Mouse (Mus musculus): ENCODE results near the gene Soga3. TPM values are rescaled to one million over a fixed set of nuclear protein-coding genes. Genes with fewer than 3 reads are reported as not detected.

The Soga3 gene
- polyA plus RNA-seq, 1 experiment = not detected

GRCm38 (mm10) chr10:29200609-29201008 lies 57.0 kb downstream of the Soga3 start:
- Histone ChIP-seq H3K4me1 (ENCODE audit: control insufficient read depth, insufficient read depth, low read length) (no peaks in the 10 kb centered on the region), H3K4me3 (ENCODE audit: insufficient read depth, low read length) (no peak overlapping the region), H3K27ac (ENCODE audit: insufficient read depth, low read depth, low read length) (no peak overlapping the region)
- TF ChIP-seq POLR2A (IDR thresholded peaks at IDR 0.05; ENCODE audit: borderline replicate concordance, low read depth, low read length) (no peak), CTCF (IDR thresholded peaks at IDR 0.05; ENCODE audit: low read depth, low read length) (no peak)

GRCm38 (mm10) chr10:29206730-29207129 lies 63.1 kb downstream of the Soga3 start:
- TF ChIP-seq CTCF (IDR thresholded peaks at IDR 0.05; ENCODE audit: low read depth, low read length) = no peak
- no peak for TF ChIP-seq POLR2A (IDR thresholded peaks at IDR 0.05; ENCODE audit: borderline replicate concordance, low read depth, low read length)
- H3K27ac ChIP-seq (ENCODE audit: insufficient read depth, low read depth, low read length) = no peak overlapping the region

GRCm38 (mm10) chr10:29208735-29209134 lies 65.1 kb downstream of the Soga3 start:
- Histone ChIP-seq H3K4me3 (ENCODE audit: insufficient read depth, low read length) (no peak overlapping the region), H3K27ac (ENCODE audit: insufficient read depth, low read depth, low read length) (no peak overlapping the region), H3K4me1 (ENCODE audit: control insufficient read depth, insufficient read depth, low read length) (no peaks in the 10 kb centered on the region)
- TF ChIP-seq CTCF (IDR thresholded peaks at IDR 0.05; ENCODE audit: low read depth, low read length) = no peak
- no peak for TF ChIP-seq POLR2A (IDR thresholded peaks at IDR 0.05; ENCODE audit: borderline replicate concordance, low read depth, low read length)

More at GRCm38 (mm10) chr10:29206730-29207129, 63.1 kb downstream of the Soga3 start:
- H3K4me1 ChIP-seq (ENCODE audit: control insufficient read depth, insufficient read depth, low read length) = no peaks in the 10 kb centered on the region
- H3K4me3 ChIP-seq (ENCODE audit: insufficient read depth, low read length) = no peak overlapping the region

GRCm38 (mm10) chr10:29211453-29211852 lies 67.8 kb downstream of the Soga3 start, which contains the start of gene 9330159F19Rik:
Gene 9330159F19Rik (plus strand): TSS chr10:29211606.
- no peaks in the 10 kb centered on the region for H3K4me1 ChIP-seq (ENCODE audit: control insufficient read depth, insufficient read depth, low read length)
- H3K4me3 ChIP-seq (ENCODE audit: insufficient read depth, low read length) = no peak within 1 kb of the TSS
- no peak for TF ChIP-seq CTCF (IDR thresholded peaks at IDR 0.05; ENCODE audit: low read depth, low read length)
- TF ChIP-seq POLR2A (IDR thresholded peaks at IDR 0.05; ENCODE audit: borderline replicate concordance, low read depth, low read length) = no peak
- no peak within 1 kb of the TSS for H3K27ac ChIP-seq (ENCODE audit: insufficient read depth, low read depth, low read length)

- Histone ChIP-seq H3K4me1 (ENCODE audit: control insufficient read depth, insufficient read depth, low read length) (no peaks in the 10 kb centered on the region), H3K27ac (ENCODE audit: insufficient read depth, low read depth, low read length) (no peak overlapping the region), H3K4me3 (ENCODE audit: insufficient read depth, low read length) (no peak overlapping the region)
- TF ChIP-seq CTCF (IDR thresholded peaks at IDR 0.05; ENCODE audit: low read depth, low read length) = no peak
- TF ChIP-seq POLR2A (IDR thresholded peaks at IDR 0.05; ENCODE audit: borderline replicate concordance, low read depth, low read length) = no peak
Observed at GRCm38 (mm10) chr10:29213534-29214100, 70.0 kb downstream of the Soga3 start.

- Histone ChIP-seq H3K27ac (ENCODE audit: insufficient read depth, low read depth, low read length) (no peak overlapping the region), H3K4me3 (ENCODE audit: insufficient read depth, low read length) (no peak overlapping the region), H3K4me1 (ENCODE audit: control insufficient read depth, insufficient read depth, low read length) (no peaks in the 10 kb centered on the region)
- TF ChIP-seq POLR2A (IDR thresholded peaks at IDR 0.05; ENCODE audit: borderline replicate concordance, low read depth, low read length) = no peak
- no peak for TF ChIP-seq CTCF (IDR thresholded peaks at IDR 0.05; ENCODE audit: low read depth, low read length)
Observed at GRCm38 (mm10) chr10:29216957-29217356, 73.3 kb downstream of the Soga3 start.

GRCm38 (mm10) chr10:29217451-29217850 lies 73.8 kb downstream of the Soga3 start:
- Histone ChIP-seq H3K4me1 (ENCODE audit: control insufficient read depth, insufficient read depth, low read length) (no peaks in the 10 kb centered on the region), H3K27ac (ENCODE audit: insufficient read depth, low read depth, low read length) (no peak overlapping the region), H3K4me3 (ENCODE audit: insufficient read depth, low read length) (no peak overlapping the region)
- no peak for TF ChIP-seq CTCF (IDR thresholded peaks at IDR 0.05; ENCODE audit: low read depth, low read length)
- TF ChIP-seq POLR2A (IDR thresholded peaks at IDR 0.05; ENCODE audit: borderline replicate concordance, low read depth, low read length) = no peak

- Histone ChIP-seq H3K4me1 (ENCODE audit: control insufficient read depth, insufficient read depth, low read length) (no peaks in the 10 kb centered on the region), H3K27ac (ENCODE audit: insufficient read depth, low read depth, low read length) (no peak overlapping the region), H3K4me3 (ENCODE audit: insufficient read depth, low read length) (no peak overlapping the region)
- TF ChIP-seq POLR2A (IDR thresholded peaks at IDR 0.05; ENCODE audit: borderline replicate concordance, low read depth, low read length) (no peak), CTCF (IDR thresholded peaks at IDR 0.05; ENCODE audit: low read depth, low read length) (no peak)
Observed at GRCm38 (mm10) chr10:29225329-29225728, 81.7 kb downstream of the Soga3 start.

- no peak overlapping the region for H3K4me3 ChIP-seq (ENCODE audit: insufficient read depth, low read length)
- H3K27ac ChIP-seq (ENCODE audit: insufficient read depth, low read depth, low read length) = no peak overlapping the region
- TF ChIP-seq CTCF (IDR thresholded peaks at IDR 0.05; ENCODE audit: low read depth, low read length) (no peak), POLR2A (IDR thresholded peaks at IDR 0.05; ENCODE audit: borderline replicate concordance, low read depth, low read length) (no peak)
- peaks cover 3% of the 10 kb centered on the region for H3K4me1 ChIP-seq (ENCODE audit: control insufficient read depth, insufficient read depth, low read length)
Observed at GRCm38 (mm10) chr10:29231208-29231607, 87.6 kb downstream of the Soga3 start.

Other genes starting within 250 kb of the Soga3 start
- not detected in 2 replicates for gene 2310057J18Rik, start 157.5 kb upstream of the Soga3 start, polyA plus RNA-seq (2012; ENCODE audit: insufficient read depth, insufficient read length, missing spikeins)
- gene Gm49353, start 55.1 kb downstream of the Soga3 start, polyA plus RNA-seq (2012; ENCODE audit: insufficient read depth, insufficient read length, missing spikeins) = not detected in 2 replicates
- 0.27 TPM in 1 of 2 replicates, not detected in the other for gene 9330159F19Rik, start 67.8 kb downstream of the Soga3 start, polyA plus RNA-seq (2012; ENCODE audit: insufficient read depth, insufficient read length, missing spikeins)
- 16.2 TPM in 2 replicates for gene Echdc1, start 169.3 kb downstream of the Soga3 start, polyA plus RNA-seq (2012; ENCODE audit: insufficient read depth, insufficient read length, missing spikeins)
- 39.6 and 43.3 TPM in 2 replicates for gene Rnf146, start 218.6 kb downstream of the Soga3 start, polyA plus RNA-seq (2012; ENCODE audit: insufficient read depth, insufficient read length, missing spikeins)

Measured in bone marrow macrophage, adult 2 months (primary cell).